Mouse (Mus musculus) left cerebral cortex, postnatal 4 days (tissue): ENCODE data around the gene Zfp580. TPM values are rescaled to one million over a fixed set of nuclear protein-coding genes. Genes with fewer than 3 reads are reported as not detected.
"Not testable (repeated sequence)": the region's sequence is repeated elsewhere in the genome, so short reads cannot be mapped to it uniquely, and the experiment has no call there.

ENCODE experiments used
- DNase-seq: peaks from one replicate; pipeline ENCODE4 v3.0.0-alpha.2; 2022
- intact Hi-C: fragments of 180-260 bp; cut with DNase I; formaldehyde crosslinking; loops from one replicate; pipeline ENCODE4 v1.15.1; 2025
- total RNA-seq, 2 experiments: library from RNA; stranded (reverse); gene quantifications; 2 replicates each; pipeline ENCODE4 v1.2.3; 2021

The Zfp580 gene
- total RNA-seq, 2 experiments from 2014 or later: 65.0 to 65.4 TPM

- intact Hi-C loops: no loop called here
Measured at GRCm38 (mm10) chr7:5060944-5061773, 9.8 kb downstream of the Zfp580 start.

GRCm38 (mm10) chr7:5061774-5062359 is 10.5 kb downstream of the Zfp580 start, which contains the start of gene U2af2:
Gene U2af2, plus strand, starts transcription at chr7:5062143.
- intact Hi-C loops: no loop called here
- DNase-seq: peak; percentile 97

More at GRCm38 (mm10) chr7:5060944-5061773, 9.8 kb downstream of the Zfp580 start:
- DNase-seq: peak; percentile 99

GRCm38 (mm10) chr7:5062360-5063001 is 11.1 kb downstream of the Zfp580 start:
- intact Hi-C loops: no loop called here
- peak; percentile 65 for DNase-seq

- intact Hi-C loops: no loop called here
- no peak for DNase-seq
Measured at GRCm38 (mm10) chr7:5064886-5065285, 13.5 kb downstream of the Zfp580 start.

DNA sequence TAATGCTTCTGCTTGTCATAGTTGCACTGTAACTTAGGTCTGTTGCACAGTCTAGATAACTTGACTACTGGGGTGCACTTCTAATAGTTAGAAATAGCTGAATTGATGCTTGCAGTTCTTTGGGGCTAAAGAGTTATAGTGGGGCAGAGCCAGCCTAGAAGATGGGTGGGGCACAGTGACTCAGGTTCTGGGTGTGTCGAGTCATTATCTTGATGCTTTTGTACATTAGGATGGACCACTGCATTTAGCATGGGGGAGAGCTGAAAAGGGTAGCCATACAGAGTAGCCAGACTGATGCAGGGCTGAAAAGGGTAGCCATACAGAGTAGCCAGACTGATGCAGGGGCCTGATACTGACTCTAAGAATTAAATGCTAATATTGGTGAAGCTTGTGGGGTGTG is 22.2 kb downstream of the Zfp580 start:
- DNase-seq: no peak
- intact Hi-C loops: no loop called here

GRCm38 (mm10) chr7:5074984-5075383 is 23.6 kb downstream of the Zfp580 start:
- intact Hi-C loops: no loop called here
- DNase-seq: no peak

DNA sequence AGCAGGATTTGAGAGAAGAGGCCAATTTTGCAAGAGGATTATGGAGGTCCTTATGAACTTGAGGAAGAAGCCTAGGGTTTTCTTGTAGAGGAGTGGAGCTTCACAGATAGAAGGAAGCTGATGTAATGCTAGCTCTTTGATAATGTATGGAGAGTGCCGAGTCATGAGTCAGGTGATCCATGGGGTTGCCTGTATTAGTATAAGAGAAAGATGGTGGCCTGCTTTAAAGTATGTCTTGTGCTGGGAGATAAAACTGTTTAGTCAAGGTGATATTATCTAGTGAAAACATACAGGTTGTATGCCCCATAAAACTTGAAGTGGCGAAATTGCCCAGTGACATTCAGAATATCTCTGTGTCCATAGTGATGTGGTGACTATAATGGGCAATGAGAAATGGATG is 25.6 kb downstream of the Zfp580 start:
- no peak for DNase-seq
- intact Hi-C loops: no loop called here

- intact Hi-C loops, DNase-seq: not testable (repeated sequence)
Measured at GRCm38 (mm10) chr7:5079365-5080009, 28.1 kb downstream of the Zfp580 start.

GRCm38 (mm10) chr7:5080010-5080751 is 28.8 kb downstream of the Zfp580 start, which contains the start of gene Epn1:
Gene Epn1, plus strand, starts transcription at chr7:5080235.
- intact Hi-C loops: no loop called here
- DNase-seq: peak; percentile 97

GRCm38 (mm10) chr7:5080815-5081214 is 29.5 kb downstream of the Zfp580 start:
- DNase-seq: no peak
- intact Hi-C loops: no loop called here

GRCm38 (mm10) chr7:5081241-5081640 is 29.9 kb downstream of the Zfp580 start:
- DNase-seq: no peak
- intact Hi-C loops: no loop called here

- intact Hi-C loops: no loop called here
- no peak for DNase-seq
Measured at GRCm38 (mm10) chr7:5081939-5082338, 30.6 kb downstream of the Zfp580 start.

GRCm38 (mm10) chr7:5083325-5084105 is 32.2 kb downstream of the Zfp580 start:
- intact Hi-C loops: no loop called here
- no peak for DNase-seq

- intact Hi-C loops: no loop called here
- no peak for DNase-seq
Measured at GRCm38 (mm10) chr7:5085512-5085911, 34.2 kb downstream of the Zfp580 start.

DNA sequence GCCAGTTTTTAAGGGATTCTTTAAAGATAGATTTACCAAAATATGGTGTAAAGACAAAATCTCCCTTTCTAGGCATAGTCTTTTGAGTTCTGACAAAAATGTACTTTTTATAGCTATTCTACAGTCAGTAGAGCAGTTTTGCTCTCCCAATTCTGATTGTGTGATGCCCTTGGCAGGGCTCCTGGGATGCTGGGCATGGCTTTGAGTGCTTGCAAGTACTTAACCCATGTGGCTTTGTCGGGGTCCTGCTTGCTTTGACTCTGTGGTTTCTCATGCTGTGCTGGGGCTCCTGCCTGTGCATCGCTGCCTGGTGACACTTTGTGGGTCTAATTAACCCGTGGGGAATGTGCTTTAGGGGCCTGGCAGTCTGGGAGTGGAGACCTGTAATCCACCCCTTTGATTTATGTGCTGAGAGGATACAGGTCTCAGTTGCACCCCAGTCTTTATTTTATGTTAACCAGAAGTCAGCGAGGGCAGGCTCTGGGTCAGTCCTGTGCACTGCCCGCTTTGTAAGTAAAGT is 35.6 kb downstream of the Zfp580 start:
- DNase-seq: no peak
- intact Hi-C loops: no loop called here

- DNase-seq: no peak
- intact Hi-C loops: no loop called here
Measured at GRCm38 (mm10) chr7:5087886-5088285, 36.5 kb downstream of the Zfp580 start.

- no peak for DNase-seq
- intact Hi-C loops: no loop called here
Measured at GRCm38 (mm10) chr7:5089853-5090252, 38.5 kb downstream of the Zfp580 start.

DNA sequence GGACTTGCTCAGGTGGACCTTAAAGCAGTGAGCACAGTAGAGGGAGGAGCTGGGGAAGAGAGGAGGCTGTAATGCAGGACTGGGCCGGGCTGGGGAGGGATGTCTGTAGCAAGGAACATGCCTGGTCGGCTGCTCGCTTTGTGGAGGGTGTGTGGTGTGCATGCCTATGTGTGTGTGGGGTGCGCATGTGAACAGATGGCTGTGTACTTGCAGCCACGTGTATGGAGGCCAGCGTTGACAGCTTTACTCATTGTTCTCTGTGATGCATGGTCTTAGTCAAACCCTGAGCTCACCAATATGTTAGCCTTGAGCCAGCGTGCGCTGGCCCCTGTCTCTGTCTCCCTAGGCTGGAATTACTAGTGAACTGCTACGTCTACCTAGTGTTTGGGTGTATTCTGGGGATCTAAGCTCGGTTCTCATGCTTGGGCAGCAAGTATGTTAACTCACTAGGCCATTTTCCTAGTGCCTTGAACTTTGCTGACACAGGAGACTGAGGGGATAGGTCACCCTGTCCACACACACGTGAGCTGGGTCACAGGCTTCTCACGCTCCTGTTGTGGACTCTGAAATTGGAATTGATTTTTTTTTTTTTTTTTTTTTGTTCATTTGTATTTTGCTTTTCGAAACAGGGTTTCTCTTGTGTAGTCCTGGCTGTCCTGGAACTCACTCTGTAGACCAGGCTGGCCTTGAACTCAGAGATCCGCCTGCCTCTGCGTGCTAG is 39.8 kb downstream of the Zfp580 start:
- intact Hi-C loops: no loop called here
- no peak for DNase-seq

GRCm38 (mm10) chr7:5092381-5092780 is 41.0 kb downstream of the Zfp580 start:
- no peak for DNase-seq
- intact Hi-C loops: no loop called here
